Mouse (Mus musculus) forebrain, embryonic 15.5 days (tissue): Measurements from ENCODE around the gene Iyd. TPM values are rescaled to one million over a fixed set of nuclear protein-coding genes. Genes with fewer than 3 reads are reported as not detected.
"Not testable (repeated sequence)": the region's sequence is repeated elsewhere in the genome, so short reads cannot be mapped to it uniquely, and the experiment has no call there.

ENCODE experiments used
- ATAC-seq: fragments of 200-750 bp; cut with Nextera tagmentation; replicated peaks from 2 replicates; pipeline ENCODE4 v1.8.0; 2017; ENCODE audit warnings: mild to moderate bottlenecking, moderate TSS enrichment, moderate library complexity
- H3K27ac ChIP-seq: fragments of 300-500 bp; sonication (generic); replicated peaks from 2 replicates; pipeline ENCODE4 v1.5.1; 2015; ENCODE audit warnings: mild to moderate bottlenecking, inconsistent platforms
- H3K27me3 ChIP-seq: fragments of 300-500 bp; sonication (generic); 2 replicates; pipeline ENCODE4 v1.6.1; 2015; ENCODE audit warnings: inconsistent platforms
- H3K36me3 ChIP-seq: fragments of 300-500 bp; sonication (generic); 2 replicates; pipeline ENCODE4 v1.6.1; 2015; ENCODE audit warnings: mild to moderate bottlenecking, inconsistent platforms
- H3K4me1 ChIP-seq: fragments of 300-500 bp; sonication (generic); 2 replicates; pipeline ENCODE4 v1.6.1; 2015; ENCODE audit warnings: inconsistent platforms
- H3K4me2 ChIP-seq: fragments of 300-500 bp; sonication (generic); replicated peaks from 2 replicates; pipeline ENCODE4 v1.6.1; 2015; ENCODE audit warnings: mild to moderate bottlenecking, inconsistent platforms
- H3K4me3 ChIP-seq: fragments of 300-500 bp; sonication (generic); 2 replicates; pipeline ENCODE4 v1.5.1; 2015; ENCODE audit warnings: mild to moderate bottlenecking, inconsistent platforms
- H3K9ac ChIP-seq: fragments of 300-500 bp; sonication (generic); replicated peaks from 2 replicates; pipeline ENCODE4 v1.6.1; 2015; ENCODE audit warnings: mild to moderate bottlenecking, inconsistent platforms
- H3K9me3 ChIP-seq: fragments of 300-500 bp; sonication (generic); 2 replicates; pipeline ENCODE4 v1.6.1; 2016; ENCODE audit warnings: inconsistent platforms
- WGBS: fragments of 180-500 bp; shearing (Covaris S2); methylation state at CpG from one replicate; pipeline ENCODE4 v1.1.7; 2015; ENCODE audit warnings: mixed read lengths; 5-methylcytosine and 5-hydroxymethylcytosine counted together
- polyA plus RNA-seq: library from polyadenylated mRNA; unstranded; fragments of >200 nt; fragmentation: Nextera tagmentation; extraction: Ambion mirVana; gene quantifications from 2 replicates; pipeline ENCODE4 v1.2.1, GENCODE M21; 2015

Iyd gene
- polyA plus RNA-seq = 0.46 and 0.51 TPM in 2 replicates

DNA sequence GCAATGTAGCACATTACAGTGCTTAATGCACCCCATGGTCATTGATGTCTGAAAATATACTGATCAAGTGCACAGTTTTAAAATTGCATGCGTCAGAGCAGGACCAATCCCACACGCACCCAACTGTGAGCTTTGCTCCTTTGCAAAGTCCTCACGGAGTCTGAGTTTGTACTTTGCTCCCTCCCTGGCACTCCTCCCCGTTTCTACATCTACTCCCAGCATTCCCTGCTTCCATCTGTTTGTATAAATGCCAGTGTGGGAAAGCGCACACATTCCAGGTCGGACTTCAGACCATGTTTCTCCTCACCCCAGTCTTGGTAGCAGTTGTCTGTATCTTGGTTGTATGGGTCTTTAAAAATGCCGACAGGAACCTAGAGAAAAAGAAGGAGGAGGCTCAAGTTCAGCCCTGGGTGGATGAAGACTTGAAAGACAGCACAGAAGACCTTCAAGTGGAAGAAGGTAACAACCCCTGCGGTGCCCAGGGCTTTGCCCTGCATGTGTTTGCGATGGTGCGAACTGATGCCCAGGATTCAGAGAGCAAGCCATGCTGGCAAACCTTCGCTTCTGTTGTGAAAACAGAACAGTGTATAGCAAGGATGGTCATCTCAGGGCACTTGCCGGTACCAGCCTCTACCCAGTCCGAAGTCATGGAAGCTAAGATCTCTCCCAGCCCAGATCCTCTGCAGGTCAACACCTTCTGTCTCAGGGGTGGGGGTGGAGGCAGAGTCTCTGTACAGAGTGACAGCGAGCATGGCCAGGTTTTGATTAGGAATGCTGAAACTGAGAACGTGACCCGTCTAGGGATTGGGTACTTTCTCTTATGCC, at the start of gene Iyd:
Gene Iyd (plus strand): TSS at position 238 of the 825 bp plus-strand sequence.
- Histone ChIP-seq H3K36me3 (no peaks in the 10 kb centered on the region), H3K27ac (no peak within 1 kb of the TSS), H3K4me1 (peaks cover 3% of the 10 kb centered on the region; the same call in 1 of the 2 replicates), H3K27me3 (no peaks in the 10 kb centered on the region), H3K4me2 (no peak within 1 kb of the TSS), H3K4me3 (no peak within 1 kb of the TSS), H3K9ac (no peak within 1 kb of the TSS), H3K9me3 (no peaks in the 10 kb centered on the region)
- WGBS = 77% methylated on average over 16 of the region's 16 CpGs
- no peak for ATAC-seq

DNA sequence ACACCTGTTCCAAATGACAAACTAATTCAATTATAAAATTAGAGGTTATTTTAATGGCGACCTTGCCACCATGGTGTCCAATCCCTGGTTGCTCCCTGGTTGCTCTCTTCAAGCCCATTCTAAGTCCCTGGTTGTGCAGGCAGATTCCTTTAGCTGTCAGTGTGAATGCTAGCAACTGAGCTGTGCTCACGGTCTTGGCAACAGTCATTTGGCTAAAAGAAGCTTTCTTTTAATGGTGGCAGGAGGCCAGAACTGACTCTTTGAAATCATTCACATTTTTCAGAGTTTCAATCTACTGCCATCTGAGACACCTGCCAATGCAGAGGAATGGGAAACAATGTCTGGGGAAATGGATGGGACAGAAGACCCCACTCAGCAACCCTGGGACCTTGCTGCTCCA, 43.2 kb upstream of the Iyd start:
- Histone ChIP-seq H3K9me3 (no peaks in the 10 kb centered on the region), H3K4me3 (no peak overlapping the region), H3K36me3 (no peaks in the 10 kb centered on the region), H3K27me3 (no peaks in the 10 kb centered on the region), H3K4me1 (peaks cover 7% of the 10 kb centered on the region), H3K4me2 (no peak overlapping the region), H3K9ac (no peak overlapping the region), H3K27ac (no peak overlapping the region)
- 54% methylated on average over 2 of the region's 2 CpGs for WGBS
- 0 out of 2 replicates have a peak, but pooled peaks have one; percentile 60 for ATAC-seq

- 94% methylated on average over 6 of the region's 6 CpGs for WGBS
- not testable (repeated sequence) for ATAC-seq, H3K27ac ChIP-seq
These were observed 39.2 kb upstream of the Iyd start for GRCm38 (mm10) chr10:3500846-3501245.

GRCm38 (mm10) chr10:3507484-3508221, 32.4 kb upstream of the Iyd start:
- Histone ChIP-seq H3K4me2 (no peak overlapping the region), H3K27ac (peak overlapping the region; percentile 20; the same call in 1 of the 2 replicates), H3K4me3 (no peak overlapping the region), H3K4me1 (peaks cover 18% of the 10 kb centered on the region), H3K27me3 (no peaks in the 10 kb centered on the region), H3K9me3 (no peaks in the 10 kb centered on the region), H3K9ac (no peak overlapping the region), H3K36me3 (no peaks in the 10 kb centered on the region)
- peak; percentile 66 for ATAC-seq
- 34% methylated on average over 8 of the region's 8 CpGs for WGBS

More at GRCm38 (mm10) chr10:3500846-3501245, 39.2 kb upstream of the Iyd start:
- not testable (repeated sequence) for H3K4me3 ChIP-seq, H3K4me1 ChIP-seq, H3K27me3 ChIP-seq, H3K4me2 ChIP-seq, H3K9ac ChIP-seq, H3K36me3 ChIP-seq, H3K9me3 ChIP-seq

DNA sequence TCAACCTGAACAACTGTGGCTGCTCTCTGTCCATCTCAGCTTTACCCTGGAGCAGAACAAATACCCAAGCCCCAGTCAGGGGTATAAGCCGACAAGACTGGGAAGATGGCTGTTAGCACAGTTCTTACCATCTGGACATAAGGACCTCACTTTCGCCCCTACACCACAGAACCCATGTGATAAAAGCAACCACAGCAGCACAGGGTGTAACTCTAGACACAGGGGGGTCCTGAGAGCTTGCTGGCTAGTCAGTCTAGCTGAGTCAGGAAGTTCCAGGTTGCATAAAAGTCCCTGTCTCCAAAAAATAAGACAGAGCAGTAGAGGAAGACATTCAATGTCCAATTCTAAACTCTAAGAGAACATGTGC, 31.8 kb upstream of the Iyd start:
- 59% methylated on average over 2 of the region's 2 CpGs for WGBS
- H3K9ac ChIP-seq = no peak overlapping the region
- H3K27ac ChIP-seq = peak overlapping the region; percentile 20; the same call in 1 of the 2 replicates
- H3K36me3 ChIP-seq = no peaks in the 10 kb centered on the region
- no peaks in the 10 kb centered on the region for H3K27me3 ChIP-seq
- H3K4me3 ChIP-seq = no peak overlapping the region
- H3K4me1 ChIP-seq = peaks cover 18% of the 10 kb centered on the region
- ATAC-seq = peak; percentile 15
- H3K9me3 ChIP-seq = no peaks in the 10 kb centered on the region
- no peak overlapping the region for H3K4me2 ChIP-seq

DNA sequence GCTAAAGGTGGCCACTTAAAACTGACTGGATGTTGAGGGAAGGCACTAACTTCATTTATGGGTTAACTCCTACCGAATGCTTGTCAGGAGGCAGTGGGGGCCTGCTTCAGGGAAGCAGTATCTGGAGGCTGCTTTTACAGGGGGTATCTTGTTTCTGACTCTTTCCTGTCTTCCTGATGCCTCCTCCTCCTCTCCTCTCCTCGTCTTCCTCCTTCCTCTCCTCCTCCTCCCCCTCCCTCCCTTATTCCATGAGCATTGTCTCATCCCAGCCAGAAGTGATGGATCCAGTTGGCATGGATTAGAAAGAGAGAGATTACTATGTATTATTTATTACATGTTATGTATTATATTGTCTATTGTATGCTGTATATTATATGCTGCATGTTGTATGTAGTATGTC, 31.3 kb upstream of the Iyd start:
- no peak overlapping the region for H3K4me2 ChIP-seq
- no peaks in the 10 kb centered on the region for H3K36me3 ChIP-seq
- no peak overlapping the region for H3K4me3 ChIP-seq
- no peak overlapping the region for H3K9ac ChIP-seq
- H3K4me1 ChIP-seq = peaks cover 18% of the 10 kb centered on the region
- WGBS = 74% methylated on average over 2 of the region's 2 CpGs
- H3K9me3 ChIP-seq = no peaks in the 10 kb centered on the region
- no peak overlapping the region for H3K27ac ChIP-seq
- no peak for ATAC-seq
- no peaks in the 10 kb centered on the region for H3K27me3 ChIP-seq

GRCm38 (mm10) chr10:3509663-3510277, 30.3 kb upstream of the Iyd start:
- H3K27ac ChIP-seq = no peak overlapping the region; the same call in 1 of the 2 replicates
- H3K36me3 ChIP-seq = no peaks in the 10 kb centered on the region
- H3K4me2 ChIP-seq = no peak overlapping the region
- H3K9me3 ChIP-seq = no peaks in the 10 kb centered on the region
- WGBS = 38% methylated on average over 7 of the region's 7 CpGs
- peak; percentile 27; the same call in 1 of the 2 replicates for ATAC-seq
- no peak overlapping the region for H3K9ac ChIP-seq
- no peaks in the 10 kb centered on the region for H3K27me3 ChIP-seq
- no peak overlapping the region for H3K4me3 ChIP-seq
- peaks cover 18% of the 10 kb centered on the region for H3K4me1 ChIP-seq

DNA sequence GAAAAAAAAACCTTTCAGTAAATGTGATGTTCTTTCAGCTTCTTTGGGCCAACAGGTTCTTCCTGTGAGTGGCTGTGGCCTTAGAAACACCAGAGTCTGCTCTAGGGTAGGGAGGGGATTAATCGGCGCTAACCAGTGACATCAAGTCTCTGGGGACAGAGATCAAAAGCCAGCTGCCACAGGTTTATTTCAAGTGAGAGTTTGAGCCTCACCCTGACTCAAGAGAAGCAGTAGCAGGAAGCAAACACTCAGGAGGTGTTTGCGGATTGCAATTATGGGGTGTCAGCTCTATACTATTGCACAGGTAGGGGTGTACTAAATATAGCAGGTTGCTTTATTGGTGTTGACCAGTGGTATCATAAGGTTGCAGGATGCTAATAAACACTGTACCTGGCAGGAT, 29.6 kb upstream of the Iyd start:
- Histone ChIP-seq H3K27ac (no peak overlapping the region), H3K36me3 (no peaks in the 10 kb centered on the region)
- WGBS = 80% methylated on average over 3 of the region's 3 CpGs

GRCm38 (mm10) chr10:3511401-3511800, 28.6 kb upstream of the Iyd start:
- Histone ChIP-seq H3K4me1 (peaks cover 18% of the 10 kb centered on the region), H3K27me3 (no peaks in the 10 kb centered on the region), H3K4me2 (no peak overlapping the region), H3K9me3 (no peaks in the 10 kb centered on the region), H3K27ac (no peak overlapping the region), H3K4me3 (no peak overlapping the region), H3K9ac (no peak overlapping the region), H3K36me3 (no peaks in the 10 kb centered on the region)
- WGBS = 82% methylated on average over 3 of the region's 3 CpGs
- no peak for ATAC-seq

More for the DNA sequence above, 29.6 kb upstream of the Iyd start:
- Histone ChIP-seq H3K4me2 (no peak overlapping the region), H3K4me1 (peaks cover 18% of the 10 kb centered on the region), H3K9ac (no peak overlapping the region), H3K27me3 (no peaks in the 10 kb centered on the region), H3K4me3 (no peak overlapping the region), H3K9me3 (no peaks in the 10 kb centered on the region)
- no peak for ATAC-seq

DNA sequence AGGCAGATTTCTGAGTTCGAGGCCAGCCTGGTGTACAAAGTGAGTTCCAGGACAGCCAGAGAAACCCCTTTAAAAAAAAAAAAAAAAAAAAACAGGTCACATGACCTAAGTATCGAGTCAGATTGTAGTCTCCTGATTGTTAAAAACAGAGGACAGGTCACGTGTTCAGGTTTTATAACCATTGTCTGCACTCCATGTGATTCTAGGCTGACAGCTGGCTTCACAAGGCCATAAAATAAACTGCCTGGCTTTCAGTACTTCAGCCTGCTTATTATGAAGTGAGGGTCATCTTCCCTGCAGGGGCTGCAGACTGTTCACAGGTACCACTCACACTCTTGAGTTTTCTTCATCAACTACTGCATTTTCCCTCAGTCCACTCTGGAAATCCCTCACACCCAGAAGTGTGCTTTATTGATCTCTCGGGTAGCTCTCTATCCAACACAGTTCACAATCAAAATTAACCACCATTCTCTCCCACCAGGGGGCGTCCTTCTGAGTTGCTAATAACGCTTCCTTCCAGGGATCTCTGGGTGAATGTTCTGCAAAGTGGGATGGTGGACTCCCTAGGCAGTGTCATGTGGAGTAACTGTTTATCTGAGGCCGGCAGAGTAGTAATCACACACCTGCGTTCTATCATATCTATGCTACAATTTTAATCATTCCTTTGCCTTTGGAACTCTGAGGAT, 27.3 kb upstream of the Iyd start:
- H3K9me3 ChIP-seq = no peaks in the 10 kb centered on the region
- no peak overlapping the region for H3K4me3 ChIP-seq
- no peak for ATAC-seq
- H3K27me3 ChIP-seq = no peaks in the 10 kb centered on the region
- peaks cover 14% of the 10 kb centered on the region for H3K4me1 ChIP-seq
- no peak overlapping the region for H3K4me2 ChIP-seq
- no peak overlapping the region for H3K9ac ChIP-seq
- 74% methylated on average over 8 of the region's 8 CpGs for WGBS
- no peak overlapping the region for H3K27ac ChIP-seq
- no peaks in the 10 kb centered on the region for H3K36me3 ChIP-seq

DNA sequence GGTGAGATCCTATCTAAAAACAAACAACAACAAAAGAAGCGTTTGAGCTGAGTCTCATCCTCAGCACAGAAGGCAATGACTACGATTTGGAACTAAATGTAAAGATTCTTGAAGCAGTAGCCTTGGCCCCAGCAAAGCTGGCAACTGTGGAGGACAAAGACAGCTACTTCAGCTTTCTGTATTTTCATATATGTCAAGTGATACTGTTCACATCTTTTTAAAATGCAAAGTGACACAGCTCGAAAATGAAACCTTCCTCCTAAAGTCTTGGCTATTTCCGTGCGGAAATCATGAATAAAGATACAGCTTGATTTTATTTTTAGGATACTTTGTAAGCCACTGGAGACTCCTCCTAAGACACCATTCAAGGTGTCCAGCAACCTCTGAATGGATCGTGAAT, 26.1 kb upstream of the Iyd start:
- H3K27ac ChIP-seq = 0 out of 2 replicates have a peak overlapping the region, but pooled peaks have one; percentile 4
- H3K4me1 ChIP-seq = peaks cover 8% of the 10 kb centered on the region
- no peaks in the 10 kb centered on the region for H3K27me3 ChIP-seq
- WGBS = 70% methylated on average over 6 of the region's 6 CpGs
- no peak for ATAC-seq
- no peak overlapping the region for H3K4me2 ChIP-seq
- no peak overlapping the region for H3K4me3 ChIP-seq
- no peaks in the 10 kb centered on the region for H3K36me3 ChIP-seq
- H3K9me3 ChIP-seq = no peaks in the 10 kb centered on the region
- no peak overlapping the region for H3K9ac ChIP-seq
